Mouse (Mus musculus) megakaryocyte, embryonic 14.5 days (primary cell): Measurements from ENCODE around the gene Strbp.

Experiments
- FLI1 ChIP-seq: IDR thresholded peaks from 2 replicates; pipeline ENCODE4 v1.6.1; 2012; ENCODE audit warnings: low read length, inconsistent platforms, mixed read lengths
- GATA1 ChIP-seq: IDR thresholded peaks from 3 replicates; pipeline ENCODE4 v1.6.1; 2012; ENCODE audit warnings: mixed read lengths, low read length, inconsistent platforms, borderline replicate concordance

DNA sequence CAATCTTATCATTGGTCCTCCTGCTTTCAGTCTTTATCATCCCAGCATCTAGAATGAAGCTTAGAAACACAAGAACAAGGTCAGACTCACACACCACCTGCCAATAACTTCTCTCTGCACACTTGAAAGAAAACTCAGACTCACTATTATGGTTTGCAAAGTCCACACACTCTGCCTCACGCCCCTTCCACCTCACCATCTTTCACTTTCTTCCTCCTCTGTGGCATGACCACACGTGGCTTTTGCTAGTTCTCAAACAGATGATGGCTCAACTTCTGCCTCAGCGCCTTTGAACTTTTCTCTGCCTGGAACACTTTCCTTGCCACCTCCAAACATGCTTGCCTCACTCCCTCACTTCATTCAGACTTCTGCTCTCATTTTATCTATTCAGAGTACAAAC is 11.7 kb upstream of the Strbp start:
- TF ChIP-seq GATA1 (no peak), FLI1 (no peak)
